Mouse (Mus musculus): Measurements from ENCODE around the gene Vps18.

Vps18 gene

GRCm38 (mm10) chr2:119288270-119288882 is at the start of gene Vps18:
TSS of gene Vps18 (plus strand) at chr2:119288740.
- DNase-seq (ENCODE audit: low spot score), result peak; percentile 99

- no peak for DNase-seq (ENCODE audit: low spot score)
Measured at GRCm38 (mm10) chr2:119240075-119240818, 48.3 kb upstream of the Vps18 start.

GRCm38 (mm10) chr2:119240819-119241186 is 47.7 kb upstream of the Vps18 start:
- DNase-seq (ENCODE audit: low spot score), result no peak

GRCm38 (mm10) chr2:119242548-119242947 is 46.0 kb upstream of the Vps18 start:
- DNase-seq (ENCODE audit: low spot score), result no peak

GRCm38 (mm10) chr2:119245246-119245645 is 43.3 kb upstream of the Vps18 start:
- no peak for DNase-seq (ENCODE audit: low spot score)

GRCm38 (mm10) chr2:119247904-119248303 is 40.6 kb upstream of the Vps18 start:
- DNase-seq (ENCODE audit: low spot score), result no peak

GRCm38 (mm10) chr2:119249592-119250061 is 38.9 kb upstream of the Vps18 start:
- no peak for DNase-seq (ENCODE audit: low spot score)

GRCm38 (mm10) chr2:119250377-119250776 is 38.2 kb upstream of the Vps18 start:
- no peak for DNase-seq (ENCODE audit: low spot score)

- DNase-seq (ENCODE audit: low spot score), result peak; percentile 93
Measured at GRCm38 (mm10) chr2:119250826-119251478, 37.6 kb upstream of the Vps18 start.

- no peak for DNase-seq (ENCODE audit: low spot score)
Measured at GRCm38 (mm10) chr2:119254976-119255375, 33.6 kb upstream of the Vps18 start.

GRCm38 (mm10) chr2:119260518-119260917 is 28.0 kb upstream of the Vps18 start:
- no peak for DNase-seq (ENCODE audit: low spot score)

- no peak for DNase-seq (ENCODE audit: low spot score)
Measured at GRCm38 (mm10) chr2:119261326-119261725, 27.2 kb upstream of the Vps18 start.

GRCm38 (mm10) chr2:119262978-119263377 is 25.6 kb upstream of the Vps18 start:
- DNase-seq (ENCODE audit: low spot score), result peak; percentile 33

- no peak for DNase-seq (ENCODE audit: low spot score)
Measured at GRCm38 (mm10) chr2:119263813-119264212, 24.7 kb upstream of the Vps18 start.

- no peak for DNase-seq (ENCODE audit: low spot score)
Measured at GRCm38 (mm10) chr2:119270286-119270642, 18.3 kb upstream of the Vps18 start.

GRCm38 (mm10) chr2:119270643-119271331 is 17.8 kb upstream of the Vps18 start, which contains the start of gene Rhov:
TSS of gene Rhov (minus strand) at chr2:119271272.
- DNase-seq (ENCODE audit: low spot score), result peak; percentile 85

GRCm38 (mm10) chr2:119274126-119274525 is 14.4 kb upstream of the Vps18 start:
- no peak for DNase-seq (ENCODE audit: low spot score)

- no peak for DNase-seq (ENCODE audit: low spot score)
Measured at GRCm38 (mm10) chr2:119276926-119277325, 11.6 kb upstream of the Vps18 start.

GRCm38 (mm10) chr2:119277810-119278209 is 10.7 kb upstream of the Vps18 start:
- DNase-seq (ENCODE audit: low spot score), result no peak

GRCm38 (mm10) chr2:119281899-119282565 is 6.5 kb upstream of the Vps18 start:
- no peak for DNase-seq (ENCODE audit: low spot score)

GRCm38 (mm10) chr2:119287372-119287771 is 1.2 kb upstream of the Vps18 start:
- no peak for DNase-seq (ENCODE audit: low spot score)

- DNase-seq (ENCODE audit: low spot score), result no peak
Measured at GRCm38 (mm10) chr2:119289014-119289416, 475 bp downstream of the Vps18 start.
